Mouse (Mus musculus) ES-E14 (cell line): Measurements from ENCODE around the gene Fras1.

Experiments
- MAFK ChIP-seq: IDR thresholded peaks from 2 replicates; pipeline ENCODE4 v1.6.1; 2014; ENCODE audit warnings: mild to moderate bottlenecking, low read depth, low read length, inconsistent platforms; ENCODE audit not compliant: insufficient read depth
- ZC3H11A ChIP-seq: IDR thresholded peaks from 2 replicates; pipeline ENCODE4 v1.6.1; 2012; ENCODE audit warnings: low read depth, mild to moderate bottlenecking, inconsistent platforms, low read length, borderline replicate concordance
- ZNF384 ChIP-seq: IDR thresholded peaks from 2 replicates; pipeline ENCODE4 v1.6.1; 2012; ENCODE audit warnings: low read depth, low read length, inconsistent platforms

DNA sequence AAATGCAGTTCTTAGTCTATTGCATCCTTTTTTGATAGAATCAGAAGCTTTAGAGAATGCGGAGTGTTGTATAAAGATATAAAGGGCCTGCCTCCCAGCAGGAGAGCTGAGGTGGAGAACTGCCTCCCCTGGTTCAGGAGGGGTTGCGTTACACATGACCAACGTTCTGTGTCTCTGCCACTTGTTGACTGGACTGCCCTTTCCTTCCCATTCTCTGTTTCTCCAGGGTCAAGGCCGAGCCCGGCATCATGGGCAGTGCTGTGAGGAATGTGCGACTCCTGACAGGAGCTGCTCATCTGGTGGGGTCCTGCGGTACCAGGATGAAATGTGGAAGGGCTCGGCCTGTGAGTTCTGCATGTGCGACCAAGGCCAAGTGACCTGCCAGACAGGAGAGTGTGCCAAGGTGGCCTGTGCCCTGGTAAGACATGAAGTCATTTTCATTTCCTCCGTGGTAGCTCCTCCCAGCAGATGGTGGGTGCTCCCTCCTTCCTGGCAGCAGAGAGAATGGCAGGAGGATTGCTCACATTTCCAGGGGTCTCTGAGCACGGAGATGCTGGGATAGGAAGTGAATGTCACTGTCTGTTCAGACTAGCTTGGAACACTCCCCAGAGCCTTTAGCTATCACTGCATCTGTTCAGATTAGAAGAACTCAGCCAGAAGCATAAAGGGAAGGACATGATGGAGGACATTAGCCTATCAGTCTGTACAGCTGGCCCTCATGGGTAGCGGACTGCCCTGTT lies 181.4 kb downstream of the Fras1 start:
- no peak for TF ChIP-seq ZC3H11A
- no peak for TF ChIP-seq MAFK
- no peak for TF ChIP-seq ZNF384
